Mouse (Mus musculus): ENCODE data around the gene Piezo1.
"Not testable (repeated sequence)": the region's sequence is repeated elsewhere in the genome, so short reads cannot be mapped to it uniquely, and the experiment has no call there.

The Piezo1 gene

GRCm38 (mm10) chr8:122551265-122552051 is at the start of gene Piezo1:
Piezo1 (minus strand) TSS chr8:122551329.
- peak; percentile 91 for DNase-seq

GRCm38 (mm10) chr8:122600666-122601065 is 49.5 kb upstream of the Piezo1 start:
- no peak for DNase-seq

GRCm38 (mm10) chr8:122596031-122596430 is 44.9 kb upstream of the Piezo1 start:
- no peak for DNase-seq

GRCm38 (mm10) chr8:122593783-122594507 is 42.8 kb upstream of the Piezo1 start:
- peak; percentile 62 for DNase-seq

GRCm38 (mm10) chr8:122593240-122593639 is 42.1 kb upstream of the Piezo1 start:
- no peak for DNase-seq

- no peak for DNase-seq
Observed at GRCm38 (mm10) chr8:122586749-122587148, 35.6 kb upstream of the Piezo1 start.

- DNase-seq = no peak
Observed at GRCm38 (mm10) chr8:122586171-122586570, 35.0 kb upstream of the Piezo1 start.

GRCm38 (mm10) chr8:122585411-122585891 is 34.3 kb upstream of the Piezo1 start:
- DNase-seq = no peak

GRCm38 (mm10) chr8:122584981-122585380 is 33.9 kb upstream of the Piezo1 start:
- DNase-seq = no peak

- no peak for DNase-seq
Observed at GRCm38 (mm10) chr8:122580926-122581325, 29.8 kb upstream of the Piezo1 start.

- no peak for DNase-seq
Observed at GRCm38 (mm10) chr8:122579196-122579595, 28.1 kb upstream of the Piezo1 start.

- DNase-seq = no peak
Observed at GRCm38 (mm10) chr8:122577116-122577515, 26.0 kb upstream of the Piezo1 start.

GRCm38 (mm10) chr8:122576648-122577022 is 25.5 kb upstream of the Piezo1 start, which contains the start of gene Aprt:
Aprt (minus strand) TSS chr8:122576909.
- peak; percentile 94 for DNase-seq

GRCm38 (mm10) chr8:122575735-122576647 is 24.9 kb upstream of the Piezo1 start:
- no peak for DNase-seq

- no peak for DNase-seq
Observed at GRCm38 (mm10) chr8:122575286-122575685, 24.2 kb upstream of the Piezo1 start.

GRCm38 (mm10) chr8:122574667-122575251 is 23.6 kb upstream of the Piezo1 start:
- DNase-seq = no peak

GRCm38 (mm10) chr8:122574264-122574663 is 23.1 kb upstream of the Piezo1 start:
- no peak for DNase-seq

GRCm38 (mm10) chr8:122573577-122573976 is 22.4 kb upstream of the Piezo1 start:
- no peak for DNase-seq

- DNase-seq = not testable (repeated sequence)
Observed at GRCm38 (mm10) chr8:122573176-122573575, 22.0 kb upstream of the Piezo1 start.

- DNase-seq = no peak
Observed at GRCm38 (mm10) chr8:122572751-122573150, 21.6 kb upstream of the Piezo1 start.

GRCm38 (mm10) chr8:122571750-122572267 is 20.7 kb upstream of the Piezo1 start:
- DNase-seq = no peak

- no peak for DNase-seq
Observed at GRCm38 (mm10) chr8:122571153-122571552, 20.0 kb upstream of the Piezo1 start.

All from retina, postnatal 1 day (tissue).